10 mouse cellular contexts compared by ENCODE assay signal in the genomic region with DNA sequence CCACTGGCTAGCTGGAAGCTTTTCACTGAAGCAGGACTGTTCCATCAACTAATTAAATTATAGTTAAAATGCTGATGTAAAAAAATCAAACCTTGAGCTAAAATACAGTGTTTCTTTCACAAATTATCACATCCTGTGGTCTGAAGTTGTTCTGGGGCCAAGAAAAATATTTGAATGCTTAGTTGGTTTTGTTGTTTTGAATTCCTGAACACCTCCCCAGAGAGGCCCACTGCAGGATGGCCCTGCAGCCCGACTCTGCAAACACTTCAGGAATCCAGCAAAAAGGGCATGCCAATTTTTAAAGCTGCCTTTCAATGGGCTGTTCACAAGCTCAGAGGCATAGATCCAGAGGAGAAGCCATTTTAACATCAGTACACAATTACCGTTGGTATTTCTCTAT. TPM values are rescaled to one million over a fixed set of nuclear protein-coding genes. Genes with fewer than 3 reads are reported as not detected.
DNase-seq lines count a peak whose midpoint lies in the region; ATAC-seq and TF ChIP-seq lines count a peak whose summit lies in the region.
"Had no signal": no experiment of that assay in that cellular context is flagged by ENCODE, and none has a peak within 500 bp of the region (broad histone marks: within the 10 kb centered on the region; RNA-seq: fewer than 3 reads in every experiment).

No protein-coding gene starts in this region.

- peaks cover 10% of the 10 kb centered on the region; the same call in 1 of the 2 replicates for H3K4me1 ChIP-seq in midbrain, embryonic 15.5 days
- H3K4me1 ChIP-seq in midbrain, postnatal 0 days (ENCODE audit: insufficient read depth, low read length), result no peaks in the 10 kb centered on the region
- peaks cover 5% of the 10 kb centered on the region; the same call in 1 of the 2 replicates for H3K4me1 ChIP-seq in heart, postnatal 0 days (ENCODE audit: control insufficient read depth, insufficient read depth)

- 53% methylated on average over 2 of the region's 2 CpGs for WGBS in midbrain, embryonic 15.5 days
- WGBS in midbrain, postnatal 0 days, result 56% methylated on average over 2 of the region's 2 CpGs
- 30% methylated on average over 2 of the region's 2 CpGs for WGBS in heart, postnatal 0 days

- H3K9me3 ChIP-seq in midbrain, embryonic 15.5 days, result no peaks in the 10 kb centered on the region
- no peaks in the 10 kb centered on the region for H3K9me3 ChIP-seq in midbrain, postnatal 0 days (ENCODE audit: low read length)
- no peaks in the 10 kb centered on the region for H3K9me3 ChIP-seq in heart, postnatal 0 days (replicated peaks; ENCODE audit: control insufficient read depth, low read length)

- TF ChIP-seq CTCF in midbrain, postnatal 0 days (IDR thresholded peaks at IDR 0.05), result no peak
- no peak for TF ChIP-seq CTCF in heart, postnatal 0 days (IDR thresholded peaks at IDR 0.05; ENCODE audit: low read depth)

- H3K27ac ChIP-seq in midbrain, embryonic 15.5 days, result peak overlapping the region; percentile 15; the same call in 1 of the 2 replicates
- H3K27ac ChIP-seq in midbrain, postnatal 0 days (ENCODE audit: low read depth, low read length), result no peak overlapping the region
- H3K27ac ChIP-seq in heart, postnatal 0 days (ENCODE audit: low read depth), result peak overlapping the region; percentile 71

- no peak overlapping the region for H3K4me3 ChIP-seq in midbrain, embryonic 15.5 days
- no peak overlapping the region for H3K4me3 ChIP-seq in midbrain, postnatal 0 days (ENCODE audit: low read depth, low read length)
- no peak overlapping the region for H3K4me3 ChIP-seq in heart, postnatal 0 days (ENCODE audit: low read depth, low read length)

- no peak overlapping the region for H3K9ac ChIP-seq in midbrain, embryonic 15.5 days
- H3K9ac ChIP-seq in midbrain, postnatal 0 days (replicated peaks; ENCODE audit: low read length, poor library complexity, severe bottlenecking), result no peak overlapping the region
- H3K9ac ChIP-seq in heart, postnatal 0 days (replicated peaks; ENCODE audit: low read depth, low read length), result no peak overlapping the region
- H3K9ac ChIP-seq: forebrain, postnatal 0 days had no signal

- H3K36me3 ChIP-seq in midbrain, embryonic 15.5 days (replicated peaks), result no peaks in the 10 kb centered on the region
- no peaks in the 10 kb centered on the region for H3K36me3 ChIP-seq in midbrain, postnatal 0 days (ENCODE audit: insufficient read depth, low read length)
- no peaks in the 10 kb centered on the region for H3K36me3 ChIP-seq in heart, postnatal 0 days (replicated peaks; ENCODE audit: control insufficient read depth, insufficient read depth, low read length)

- no peak overlapping the region for H3K4me2 ChIP-seq in midbrain, embryonic 15.5 days
- no peak overlapping the region for H3K4me2 ChIP-seq in midbrain, postnatal 0 days (ENCODE audit: low read depth, low read length, poor library complexity, severe bottlenecking)
- no peak overlapping the region for H3K4me2 ChIP-seq in heart, postnatal 0 days (ENCODE audit: low read depth, low read length)

- no peak for TF ChIP-seq EP300 in heart, postnatal 0 days (IDR thresholded peaks at IDR 0.05; ENCODE audit: low read depth)

- H3K27me3 ChIP-seq in midbrain, embryonic 15.5 days (replicated peaks), result no peaks in the 10 kb centered on the region
- H3K27me3 ChIP-seq in midbrain, postnatal 0 days (ENCODE audit: insufficient read depth, low read length), result no peaks in the 10 kb centered on the region
- no peaks in the 10 kb centered on the region for H3K27me3 ChIP-seq in heart, postnatal 0 days (ENCODE audit: control insufficient read depth, insufficient read depth, low read length)

- DNase-seq in gastrocnemius, postnatal 25 days, result peak; percentile 34
- DNase-seq in gastrocnemius, postnatal 4 days (ENCODE audit: low spot score in 2 of 2), result no peak
- no peak for DNase-seq in midbrain, postnatal 0 days (ENCODE audit: low spot score)
- peak; percentile 43 for DNase-seq in heart, postnatal 0 days (ENCODE audit: low spot score)
- no peak for DNase-seq in cerebellum, postnatal 14 days
- DNase-seq in cerebellum, postnatal 36 days, result no peak
- DNase-seq: cerebellum, adult 11-12 months; forebrain, postnatal 0 days had no signal

- no peak for ATAC-seq in midbrain, embryonic 15.5 days (replicated peaks)
- ATAC-seq in midbrain, postnatal 0 days (ENCODE audit: low FRiP score), result no peak
- ATAC-seq in heart, postnatal 0 days (ENCODE audit: insufficient read depth, low read depth), result peak; percentile 58; the same call in 1 of the 2 replicates
- ATAC-seq in megakaryocyte progenitor cell, adult 5-6 weeks (replicated peaks; ENCODE audit: poor library complexity), result no peak
- ATAC-seq: forebrain, postnatal 0 days had no signal

RNA-seq across cellular contexts. Expression of a gene that starts 54.2 kb away (rescaled TPM):
- 1 to 10 TPM; 5.4 to 5.7 TPM for total RNA-seq in gastrocnemius, postnatal 25 days (2021)
- 1 to 10 TPM; 7.9 to 8.3 TPM for total RNA-seq in gastrocnemius, postnatal 4 days (2021)
- 31.1 and 36.0 TPM in 2 replicates for polyA plus RNA-seq in midbrain, embryonic 15.5 days (2015; fragmentation: Nextera tagmentation; extraction: Ambion mirVana)
- total RNA-seq in midbrain, postnatal 0 days (2014; rRNA removed), result 10.1 and 11.0 TPM in 2 replicates
- 23.1 and 23.6 TPM in 2 replicates for polyA plus RNA-seq in midbrain, postnatal 0 days (2015; fragmentation: Nextera tagmentation; extraction: Ambion mirVana)
- 0.19 and 2.2 TPM in 2 replicates for total RNA-seq in heart, postnatal 0 days (2014; rRNA removed; ENCODE audit: low replicate concordance)
- 7.8 and 8.7 TPM in 2 replicates for polyA plus RNA-seq in heart, postnatal 0 days (2015; fragmentation: Nextera tagmentation; extraction: Ambion mirVana)
- not detected in 2 replicates for total RNA-seq in megakaryocyte progenitor cell, adult 5-6 weeks (2015)
- total RNA-seq in megakaryocyte progenitor cell, adult 5-6 weeks (2017), result not detected in 2 replicates

Comparison
In these comparisons a context has a peak if more than half of its experiments do, and no peak if none do; other contexts are left out.
1. DNase-seq: peak in gastrocnemius, postnatal 25 days (single experiment) and heart, postnatal 0 days (single experiment); none in gastrocnemius, postnatal 4 days (0 of 2), midbrain, postnatal 0 days (single experiment), cerebellum, postnatal 14 days (0 of 2) and cerebellum, postnatal 36 days (0 of 2).